Mouse (Mus musculus) splenic B cell, adult 2 months (primary cell): ENCODE measurements around the gene Pi4k2a.

Experiments used
- DNase-seq: peaks from one replicate; pipeline ENCODE4 v3.0.0-alpha.2; 2011; ENCODE audit warnings: low read depth, low spot score
- H3K27me3 ChIP-seq: 2 replicates; pipeline ENCODE4 v1.6.1; 2012; ENCODE audit warnings: mild to moderate bottlenecking, low read length, moderate library complexity, mixed read lengths; ENCODE audit not compliant: control insufficient read depth, poor library complexity, insufficient read depth, severe bottlenecking
- H3K36me3 ChIP-seq: 2 replicates; pipeline ENCODE4 v1.6.1; 2012; ENCODE audit warnings: mild to moderate bottlenecking, low read length, moderate library complexity, mixed read lengths; ENCODE audit not compliant: control insufficient read depth, poor library complexity, insufficient read depth, severe bottlenecking

Pi4k2a gene

GRCm38 (mm10) chr19:42148569-42148860 lies 58.2 kb downstream of the Pi4k2a start:
- no peaks in the 10 kb centered on the region for H3K36me3 ChIP-seq
- DNase-seq = no peak
- H3K27me3 ChIP-seq = no peaks in the 10 kb centered on the region

GRCm38 (mm10) chr19:42151990-42152389 lies 61.7 kb downstream of the Pi4k2a start:
- Histone ChIP-seq H3K27me3 (no peaks in the 10 kb centered on the region), H3K36me3 (no peaks in the 10 kb centered on the region)
- DNase-seq = peak; percentile 82

- no peaks in the 10 kb centered on the region for H3K36me3 ChIP-seq
- peak; percentile 28 for DNase-seq
- H3K27me3 ChIP-seq = no peaks in the 10 kb centered on the region
Observed at GRCm38 (mm10) chr19:42157493-42158237, 67.4 kb downstream of the Pi4k2a start.

- DNase-seq = no peak
- H3K27me3 ChIP-seq = no peaks in the 10 kb centered on the region
- no peaks in the 10 kb centered on the region for H3K36me3 ChIP-seq
Observed at GRCm38 (mm10) chr19:42158246-42159017, 68.2 kb downstream of the Pi4k2a start.

GRCm38 (mm10) chr19:42163764-42164163 lies 73.5 kb downstream of the Pi4k2a start, which contains the start of gene Zfyve27:
Gene Zfyve27 (plus strand): TSS chr19:42163951.
- Histone ChIP-seq H3K27me3 (no peaks in the 10 kb centered on the region), H3K36me3 (no peaks in the 10 kb centered on the region)
- DNase-seq = no peak

- no peaks in the 10 kb centered on the region for H3K27me3 ChIP-seq
- H3K36me3 ChIP-seq = no peaks in the 10 kb centered on the region
- DNase-seq = no peak
Observed at GRCm38 (mm10) chr19:42164188-42164587, 73.9 kb downstream of the Pi4k2a start.

GRCm38 (mm10) chr19:42166130-42166529 lies 75.9 kb downstream of the Pi4k2a start:
- DNase-seq = peak; percentile 85

GRCm38 (mm10) chr19:42166766-42167165 lies 76.5 kb downstream of the Pi4k2a start:
- no peaks in the 10 kb centered on the region for H3K27me3 ChIP-seq
- H3K36me3 ChIP-seq = no peaks in the 10 kb centered on the region
- DNase-seq = no peak

More at GRCm38 (mm10) chr19:42166130-42166529, 75.9 kb downstream of the Pi4k2a start:
- no peaks in the 10 kb centered on the region for H3K36me3 ChIP-seq
- H3K27me3 ChIP-seq = no peaks in the 10 kb centered on the region

- Histone ChIP-seq H3K27me3 (no peaks in the 10 kb centered on the region), H3K36me3 (no peaks in the 10 kb centered on the region)
- DNase-seq = no peak
Observed at GRCm38 (mm10) chr19:42167489-42167888, 77.2 kb downstream of the Pi4k2a start.

GRCm38 (mm10) chr19:42169322-42169975 lies 79.2 kb downstream of the Pi4k2a start:
- no peaks in the 10 kb centered on the region for H3K36me3 ChIP-seq
- H3K27me3 ChIP-seq = no peaks in the 10 kb centered on the region
- DNase-seq = no peak

- Histone ChIP-seq H3K27me3 (no peaks in the 10 kb centered on the region), H3K36me3 (no peaks in the 10 kb centered on the region)
- peak; percentile 97 for DNase-seq
Observed at GRCm38 (mm10) chr19:42170025-42170969, 80.0 kb downstream of the Pi4k2a start.
